Mouse (Mus musculus): ENCODE results near the gene Clcn6. TPM values are rescaled to one million over a fixed set of nuclear protein-coding genes. Genes with fewer than 3 reads are reported as not detected.

The Clcn6 gene
- polyA plus RNA-seq, 1 experiment = 0.11 TPM

DNA sequence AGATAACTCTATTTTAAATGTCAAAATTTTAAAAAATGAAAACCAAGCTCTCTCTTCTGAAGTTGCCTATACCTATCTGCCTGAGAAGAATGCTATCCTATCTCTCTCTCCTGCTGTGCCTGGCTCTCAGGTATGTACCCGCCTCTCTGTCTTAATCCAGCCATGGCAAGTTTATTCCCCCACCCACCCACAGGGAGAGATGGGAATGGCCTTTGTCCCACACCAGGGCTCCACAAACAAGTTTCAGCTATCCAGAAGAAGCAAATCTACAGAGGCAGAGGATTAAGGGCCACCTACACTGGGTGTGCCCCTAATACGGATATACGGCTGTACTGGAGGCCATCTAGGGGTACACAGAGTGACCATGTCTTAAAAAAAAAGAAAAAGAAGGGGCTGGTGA is 3.2 kb downstream of the Clcn6 start:
- no peaks in the 10 kb centered on the region for H3K9me3 ChIP-seq (ENCODE audit: control insufficient read depth, low read length)
- H3K4me3 ChIP-seq (replicated peaks) = no peak overlapping the region
- no peaks in the 10 kb centered on the region for H3K27me3 ChIP-seq (ENCODE audit: control insufficient read depth)
- H3K36me3 ChIP-seq (ENCODE audit: control insufficient read depth) = peaks cover 2% of the 10 kb centered on the region
- TF ChIP-seq TAL1 (IDR thresholded peaks at IDR 0.05; ENCODE audit: low read length) (no peak), GATA1 (IDR thresholded peaks at IDR 0.05; ENCODE audit: low read length) (no peak)
- H3K4me1 ChIP-seq (ENCODE audit: control insufficient read depth) = peaks cover 28% of the 10 kb centered on the region

DNA sequence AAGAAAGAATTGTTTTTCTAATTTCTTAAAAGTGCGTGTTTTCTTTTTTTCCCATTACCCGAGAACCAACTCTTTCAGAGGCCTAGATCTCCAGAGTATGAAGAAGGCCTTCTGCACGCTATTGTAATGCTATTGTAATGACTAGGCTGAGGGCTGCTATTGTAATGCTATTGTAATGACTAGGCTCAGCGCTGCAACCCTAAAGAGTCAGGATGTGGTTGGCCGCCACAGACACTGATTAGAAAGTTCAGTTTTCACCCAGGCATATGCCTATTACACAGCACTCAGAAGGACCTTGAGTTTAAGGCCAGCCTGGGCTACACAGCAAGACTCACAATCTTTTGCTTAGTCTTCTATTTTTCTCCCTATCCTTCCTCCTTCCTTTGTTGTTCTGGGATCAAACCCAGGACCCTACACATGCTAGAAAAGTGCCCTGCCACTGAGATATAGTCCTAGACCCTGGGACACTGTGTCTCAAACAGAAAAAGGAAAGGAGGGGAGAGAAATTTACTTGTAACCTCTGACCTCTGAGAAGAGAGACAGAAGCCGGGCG is 4.7 kb downstream of the Clcn6 start:
- TF ChIP-seq TAL1 (IDR thresholded peaks at IDR 0.05; ENCODE audit: low read length) (no peak), GATA1 (IDR thresholded peaks at IDR 0.05; ENCODE audit: low read length) (no peak)
- Histone ChIP-seq H3K36me3 (ENCODE audit: control insufficient read depth) (peaks cover 9% of the 10 kb centered on the region), H3K9me3 (ENCODE audit: control insufficient read depth, low read length) (no peaks in the 10 kb centered on the region), H3K27me3 (ENCODE audit: control insufficient read depth) (no peaks in the 10 kb centered on the region), H3K4me1 (ENCODE audit: control insufficient read depth) (peaks cover 13% of the 10 kb centered on the region), H3K4me3 (replicated peaks) (no peak overlapping the region)

DNA sequence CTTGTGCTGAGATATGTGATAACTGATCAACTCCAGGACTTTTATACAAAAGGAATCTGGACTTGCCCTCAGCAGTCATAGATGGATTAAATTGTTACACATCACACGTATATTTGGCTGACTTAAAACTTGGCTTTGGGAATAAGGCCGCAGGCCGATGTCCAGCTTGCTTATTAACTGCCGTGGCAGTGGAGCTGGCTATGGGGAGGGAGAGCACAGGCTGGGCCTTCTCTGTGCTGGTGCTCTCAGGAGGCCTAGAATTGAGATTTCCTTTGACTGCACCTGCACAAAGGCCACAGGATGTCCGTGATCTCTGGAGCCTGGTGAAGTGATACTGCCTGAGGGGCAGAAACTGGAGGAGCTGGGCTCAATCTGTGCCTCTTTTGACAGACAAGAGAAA is 8.1 kb downstream of the Clcn6 start:
- TF ChIP-seq TAL1 (IDR thresholded peaks at IDR 0.05; ENCODE audit: low read length) (no peak), GATA1 (IDR thresholded peaks at IDR 0.05; ENCODE audit: low read length) (no peak)
- Histone ChIP-seq H3K27me3 (ENCODE audit: control insufficient read depth) (no peaks in the 10 kb centered on the region), H3K4me1 (ENCODE audit: control insufficient read depth) (no peaks in the 10 kb centered on the region), H3K9me3 (ENCODE audit: control insufficient read depth, low read length) (no peaks in the 10 kb centered on the region), H3K4me3 (replicated peaks) (no peak overlapping the region), H3K36me3 (ENCODE audit: control insufficient read depth) (peaks cover 24% of the 10 kb centered on the region)

DNA sequence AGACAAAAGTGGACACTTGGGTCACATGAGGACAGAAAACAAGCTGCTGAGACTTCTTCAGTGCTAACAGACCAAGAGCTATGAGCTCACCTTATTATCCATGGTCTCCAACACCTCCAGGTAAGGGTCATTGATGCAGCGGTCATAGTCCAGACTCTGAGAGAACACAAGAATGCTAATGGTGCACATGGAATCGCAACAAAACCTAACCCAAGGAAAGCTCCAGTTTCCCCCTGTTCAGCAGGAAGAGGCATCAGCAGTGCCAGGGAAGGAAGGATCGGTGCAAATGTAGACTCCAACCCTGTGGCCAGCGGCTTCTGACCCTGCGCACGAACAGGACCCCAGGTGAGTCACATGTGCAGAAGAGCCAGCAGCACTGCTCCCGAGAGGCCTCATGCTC is 9.3 kb downstream of the Clcn6 start:
- TF ChIP-seq GATA1 (IDR thresholded peaks at IDR 0.05; ENCODE audit: low read length) = no peak
- no peak for TF ChIP-seq TAL1 (IDR thresholded peaks at IDR 0.05; ENCODE audit: low read length)
- Histone ChIP-seq H3K9me3 (ENCODE audit: control insufficient read depth, low read length) (no peaks in the 10 kb centered on the region), H3K4me1 (ENCODE audit: control insufficient read depth) (no peaks in the 10 kb centered on the region), H3K27me3 (ENCODE audit: control insufficient read depth) (no peaks in the 10 kb centered on the region), H3K4me3 (replicated peaks) (no peak overlapping the region), H3K36me3 (ENCODE audit: control insufficient read depth) (peaks cover 35% of the 10 kb centered on the region)

DNA sequence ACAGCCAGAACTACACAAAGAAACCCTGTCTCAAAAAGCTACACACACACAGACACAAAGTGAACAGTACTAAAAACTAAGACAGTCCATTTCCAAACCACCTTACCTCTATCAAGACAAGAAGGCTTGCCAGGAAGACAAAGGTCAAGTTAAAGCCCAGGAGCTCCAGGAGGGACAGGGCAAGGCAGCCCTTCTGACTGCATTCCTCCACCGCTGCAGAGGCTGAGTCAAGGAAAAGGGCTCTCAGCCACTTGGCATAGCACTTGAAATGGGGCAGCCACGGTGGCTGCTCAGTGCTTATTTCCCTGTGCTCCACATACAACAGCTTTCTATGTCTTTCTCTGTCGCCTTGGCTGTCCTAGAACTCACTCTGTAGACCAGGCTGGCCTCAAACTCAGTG is 14.6 kb downstream of the Clcn6 start:
- Histone ChIP-seq H3K36me3 (ENCODE audit: control insufficient read depth) (peaks cover 62% of the 10 kb centered on the region), H3K4me1 (ENCODE audit: control insufficient read depth) (no peaks in the 10 kb centered on the region), H3K9me3 (ENCODE audit: control insufficient read depth, low read length) (no peaks in the 10 kb centered on the region), H3K27me3 (ENCODE audit: control insufficient read depth) (no peaks in the 10 kb centered on the region), H3K4me3 (replicated peaks) (no peak overlapping the region)
- no peak for TF ChIP-seq TAL1 (IDR thresholded peaks at IDR 0.05; ENCODE audit: low read length)
- no peak for TF ChIP-seq GATA1 (IDR thresholded peaks at IDR 0.05; ENCODE audit: low read length)

DNA sequence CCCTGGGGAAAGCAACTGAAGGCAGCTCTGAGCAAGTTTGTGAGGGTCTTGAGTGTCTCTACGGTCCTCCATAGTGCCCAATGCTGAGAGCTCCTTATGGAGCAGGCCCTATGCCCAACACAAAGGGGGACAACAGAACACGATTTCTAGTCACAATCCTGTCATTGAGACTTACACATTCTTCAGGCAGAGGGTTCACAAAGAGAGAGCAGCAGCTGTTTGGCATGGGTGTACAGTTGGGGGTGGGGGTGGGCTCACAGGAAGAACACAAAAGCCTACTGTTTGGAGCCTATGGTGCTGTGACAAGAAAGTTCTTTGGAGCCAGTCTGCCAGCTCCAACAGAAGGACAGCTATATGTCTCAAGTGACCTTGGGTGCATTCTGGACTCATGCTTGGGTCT is 20.2 kb downstream of the Clcn6 start:
- Histone ChIP-seq H3K9me3 (ENCODE audit: control insufficient read depth, low read length) (no peaks in the 10 kb centered on the region), H3K4me1 (ENCODE audit: control insufficient read depth) (no peaks in the 10 kb centered on the region), H3K36me3 (ENCODE audit: control insufficient read depth) (peaks cover 73% of the 10 kb centered on the region), H3K27me3 (ENCODE audit: control insufficient read depth) (no peaks in the 10 kb centered on the region), H3K4me3 (replicated peaks) (no peak overlapping the region)
- no peak for TF ChIP-seq TAL1 (IDR thresholded peaks at IDR 0.05; ENCODE audit: low read length)
- no peak for TF ChIP-seq GATA1 (IDR thresholded peaks at IDR 0.05; ENCODE audit: low read length)

DNA sequence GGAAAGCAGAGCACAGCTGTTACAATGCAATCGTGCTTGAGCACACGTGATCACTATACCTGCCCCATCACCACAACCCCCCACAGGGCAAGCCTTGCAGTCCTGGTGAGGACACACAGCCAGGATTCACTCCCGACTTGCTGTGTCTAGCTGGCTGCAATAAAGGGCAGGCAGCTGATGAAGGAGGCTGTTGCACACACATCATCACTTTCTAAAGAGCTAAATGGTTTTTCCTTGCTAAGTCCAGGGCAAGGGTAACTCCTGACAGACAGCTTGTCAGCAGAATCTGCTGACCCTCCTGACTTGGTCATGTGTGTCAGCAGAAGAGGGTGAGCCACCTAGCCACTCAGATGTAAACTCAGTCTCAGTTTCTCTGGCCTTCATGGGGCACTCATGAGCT is 21.6 kb downstream of the Clcn6 start:
- no peaks in the 10 kb centered on the region for H3K4me1 ChIP-seq (ENCODE audit: control insufficient read depth)
- H3K9me3 ChIP-seq (ENCODE audit: control insufficient read depth, low read length) = no peaks in the 10 kb centered on the region
- peaks cover 78% of the 10 kb centered on the region for H3K36me3 ChIP-seq (ENCODE audit: control insufficient read depth)
- H3K4me3 ChIP-seq (replicated peaks) = no peak overlapping the region
- TF ChIP-seq GATA1 (IDR thresholded peaks at IDR 0.05; ENCODE audit: low read length) = no peak
- no peak for TF ChIP-seq TAL1 (IDR thresholded peaks at IDR 0.05; ENCODE audit: low read length)
- H3K27me3 ChIP-seq (ENCODE audit: control insufficient read depth) = no peaks in the 10 kb centered on the region

DNA sequence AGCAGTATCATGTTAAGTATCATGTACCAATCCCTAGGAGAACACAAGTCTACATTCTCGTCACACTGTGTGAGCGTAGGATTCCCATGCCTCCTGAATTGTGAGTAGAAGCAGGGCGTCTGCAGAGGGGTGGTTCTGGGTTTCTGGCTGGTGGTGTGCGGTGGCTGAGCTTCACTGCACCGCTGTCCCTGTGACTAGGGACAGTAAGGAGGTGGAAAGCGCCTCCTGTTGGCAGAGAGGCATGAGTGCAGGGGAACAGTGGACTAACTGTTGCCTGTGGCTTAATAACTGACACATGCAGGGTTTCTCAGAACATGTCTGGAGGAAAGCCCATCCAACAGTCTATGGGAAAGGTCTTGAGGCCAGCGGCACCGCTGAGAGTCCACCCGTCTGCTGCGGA is 23.2 kb downstream of the Clcn6 start:
- no peaks in the 10 kb centered on the region for H3K9me3 ChIP-seq (ENCODE audit: control insufficient read depth, low read length)
- peaks cover 84% of the 10 kb centered on the region for H3K36me3 ChIP-seq (ENCODE audit: control insufficient read depth)
- H3K4me3 ChIP-seq (replicated peaks) = no peak overlapping the region
- H3K4me1 ChIP-seq (ENCODE audit: control insufficient read depth) = no peaks in the 10 kb centered on the region
- TF ChIP-seq TAL1 (IDR thresholded peaks at IDR 0.05; ENCODE audit: low read length) (no peak), GATA1 (IDR thresholded peaks at IDR 0.05; ENCODE audit: low read length) (no peak)
- no peaks in the 10 kb centered on the region for H3K27me3 ChIP-seq (ENCODE audit: control insufficient read depth)

DNA sequence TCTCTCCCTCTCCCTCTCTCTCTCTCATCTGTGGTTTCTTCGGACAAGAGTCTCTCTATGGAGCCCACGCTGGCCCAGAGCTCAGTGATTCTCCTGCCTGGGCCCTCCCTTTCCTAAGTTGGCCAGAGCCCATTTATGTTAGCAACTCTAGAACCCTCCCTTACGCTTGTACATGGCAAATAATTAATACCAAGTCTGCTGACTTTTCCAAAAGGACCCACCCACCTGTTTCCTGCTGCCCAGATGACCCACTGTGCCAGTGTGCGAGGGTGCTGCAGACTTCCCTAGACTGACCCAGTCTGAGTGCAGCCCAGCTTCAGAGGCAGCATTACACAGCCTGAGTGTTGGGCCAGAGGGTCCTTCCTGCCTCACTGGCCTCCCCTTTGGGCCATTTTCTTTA is 26.4 kb downstream of the Clcn6 start:
- no peaks in the 10 kb centered on the region for H3K9me3 ChIP-seq (ENCODE audit: control insufficient read depth, low read length)
- no peak overlapping the region for H3K4me3 ChIP-seq (replicated peaks)
- TF ChIP-seq GATA1 (IDR thresholded peaks at IDR 0.05; ENCODE audit: low read length) = no peak
- TF ChIP-seq TAL1 (IDR thresholded peaks at IDR 0.05; ENCODE audit: low read length) = no peak
- H3K36me3 ChIP-seq (ENCODE audit: control insufficient read depth) = peaks cover 90% of the 10 kb centered on the region
- H3K4me1 ChIP-seq (ENCODE audit: control insufficient read depth) = no peaks in the 10 kb centered on the region
- no peaks in the 10 kb centered on the region for H3K27me3 ChIP-seq (ENCODE audit: control insufficient read depth)

DNA sequence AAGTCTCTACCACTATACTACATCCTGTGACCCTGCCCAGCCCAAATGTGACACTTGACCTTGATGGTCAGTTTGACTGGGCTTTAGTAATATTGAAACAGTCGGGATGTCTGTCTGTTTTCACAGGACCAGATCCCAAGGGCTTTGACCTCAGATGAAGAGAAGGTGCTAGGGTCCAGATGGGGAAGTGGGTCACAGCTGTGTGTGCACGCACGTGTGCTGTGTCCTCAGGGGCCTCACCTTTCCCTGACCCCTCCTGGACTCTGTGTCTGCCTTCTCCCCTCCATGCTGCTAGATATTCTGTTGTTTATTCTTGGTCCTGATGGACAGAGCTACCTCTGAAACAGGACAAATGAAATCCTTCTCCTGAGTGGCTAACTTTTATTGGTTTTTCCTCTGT is 27.3 kb downstream of the Clcn6 start:
- H3K4me3 ChIP-seq (replicated peaks) = no peak overlapping the region
- no peaks in the 10 kb centered on the region for H3K9me3 ChIP-seq (ENCODE audit: control insufficient read depth, low read length)
- no peaks in the 10 kb centered on the region for H3K27me3 ChIP-seq (ENCODE audit: control insufficient read depth)
- peaks cover 90% of the 10 kb centered on the region for H3K36me3 ChIP-seq (ENCODE audit: control insufficient read depth)
- TF ChIP-seq GATA1 (IDR thresholded peaks at IDR 0.05; ENCODE audit: low read length) (no peak), TAL1 (IDR thresholded peaks at IDR 0.05; ENCODE audit: low read length) (no peak)
- no peaks in the 10 kb centered on the region for H3K4me1 ChIP-seq (ENCODE audit: control insufficient read depth)

All from erythroblast, embryonic 14.5 days (primary cell).